Mouse (Mus musculus) urinary bladder, postnatal 36 days (tissue): ENCODE measurements around the gene Gpi1.
"Not testable (repeated sequence)": the region's sequence is repeated elsewhere in the genome, so short reads cannot be mapped to it uniquely, and the experiment has no call there.

Experiments used
- DNase-seq, 2 experiments: peaks; one replicate each; pipeline ENCODE4 v3.0.0; 2022; ENCODE audit warnings: low spot score in 2 of 2, mixed read lengths in 1 of 2

Gpi1 gene

GRCm38 (mm10) chr7:34183794-34184193 lies 46.3 kb downstream of the Gpi1 start:
- no peak for DNase-seq

- peak; percentile 45 to 59 for DNase-seq
Observed at GRCm38 (mm10) chr7:34183356-34183755, 46.8 kb downstream of the Gpi1 start.

GRCm38 (mm10) chr7:34176241-34176640 lies 53.9 kb downstream of the Gpi1 start:
- not testable (repeated sequence) for DNase-seq

GRCm38 (mm10) chr7:34172251-34172650 lies 57.9 kb downstream of the Gpi1 start:
- no peak for DNase-seq

GRCm38 (mm10) chr7:34169454-34169853 lies 60.7 kb downstream of the Gpi1 start, which contains the start of gene Uba2:
Uba2 (minus strand) TSS chr7:34169599.
- DNase-seq, result no peak

GRCm38 (mm10) chr7:34168470-34169251 lies 61.5 kb downstream of the Gpi1 start:
- DNase-seq, result peak; percentile 91 to 93

GRCm38 (mm10) chr7:34167766-34168469 lies 62.2 kb downstream of the Gpi1 start:
- peak; percentile 3 to 8 for DNase-seq

GRCm38 (mm10) chr7:34166850-34167249 lies 63.3 kb downstream of the Gpi1 start:
- no peak for DNase-seq

GRCm38 (mm10) chr7:34165999-34166398 lies 64.1 kb downstream of the Gpi1 start:
- DNase-seq, result no peak

- DNase-seq, result no peak
Observed at GRCm38 (mm10) chr7:34164671-34165070, 65.5 kb downstream of the Gpi1 start.

GRCm38 (mm10) chr7:34159167-34159566 lies 71.0 kb downstream of the Gpi1 start:
- DNase-seq, result no peak

GRCm38 (mm10) chr7:34157994-34158393 lies 72.1 kb downstream of the Gpi1 start:
- no peak for DNase-seq
